Mouse (Mus musculus): ENCODE measurements around the gene Tmem221. TPM values are rescaled to one million over a fixed set of nuclear protein-coding genes. Genes with fewer than 3 reads are reported as not detected.
A peak's percentile ranks its signal among the peaks of the same experiment; 100 is the strongest.

The Tmem221 gene
- polyA plus RNA-seq, 1 experiment, result 15.9 TPM

DNA sequence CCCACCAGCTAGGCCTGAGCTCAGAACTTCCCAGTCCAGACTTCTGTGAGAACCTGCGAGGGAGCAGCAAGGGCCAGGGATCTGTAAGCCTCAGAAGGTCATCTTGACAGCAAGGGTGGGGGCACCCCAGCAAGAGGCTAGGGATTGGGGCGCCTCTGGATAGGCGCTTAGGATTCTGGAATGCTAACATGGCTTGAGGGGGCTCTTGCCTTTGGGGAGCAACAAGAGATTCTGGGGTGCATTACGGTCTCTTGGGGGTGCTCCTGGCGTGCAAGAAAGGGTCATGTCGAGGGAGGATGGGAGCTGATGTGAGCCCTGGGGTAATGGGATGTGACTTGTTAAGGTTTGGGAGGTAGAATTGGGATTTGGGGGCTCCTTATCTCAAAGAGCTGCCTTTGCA lies 10.3 kb upstream of the Tmem221 start:
- peak overlapping the region; percentile 62 for H3K4me3 ChIP-seq (ENCODE audit: insufficient read depth, low read length)
- H3K27ac ChIP-seq (ENCODE audit: insufficient read depth, low read depth, low read length), result peak overlapping the region; percentile 52
- no peak for TF ChIP-seq POLR2A (IDR thresholded peaks at IDR 0.05; ENCODE audit: borderline replicate concordance, low read depth, low read length)
- TF ChIP-seq CTCF (IDR thresholded peaks at IDR 0.05; ENCODE audit: low read depth, low read length), result no peak
- H3K4me1 ChIP-seq (ENCODE audit: control insufficient read depth, insufficient read depth, low read length), result peaks cover 29% of the 10 kb centered on the region

DNA sequence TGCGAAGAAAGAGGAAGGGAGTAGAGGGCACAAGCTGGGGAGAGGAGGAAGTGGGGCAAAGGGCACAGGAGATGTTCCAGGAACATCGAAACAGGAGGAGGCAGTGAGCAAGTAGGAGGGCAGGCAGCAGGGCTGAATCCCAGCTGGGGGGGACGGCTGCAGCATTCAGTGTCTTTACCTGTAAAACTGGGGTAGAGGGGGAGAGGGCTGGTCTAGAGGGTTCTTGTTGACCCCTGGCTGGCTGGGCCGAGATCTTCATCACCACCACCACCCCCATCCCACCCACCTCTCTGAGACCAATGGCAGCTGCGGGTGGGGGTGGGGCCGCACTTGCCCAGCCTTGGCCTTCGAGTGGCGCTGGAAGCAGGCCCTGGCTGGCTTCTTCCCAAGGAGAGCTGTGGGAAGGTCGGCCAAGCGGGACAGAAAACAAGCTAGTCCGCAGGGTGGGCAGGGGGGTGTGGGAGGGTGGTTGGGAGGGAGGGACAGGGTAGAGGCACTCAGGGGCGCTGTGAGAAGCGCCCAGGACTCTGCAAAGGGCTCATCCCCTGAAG lies 9.8 kb upstream of the Tmem221 start, which contains the start of gene Slc27a1:
Gene Slc27a1 (plus strand): TSS at position 496 of the 551 bp plus-strand sequence.
- Histone ChIP-seq H3K4me3 (ENCODE audit: insufficient read depth, low read length) (peak within 1 kb of the TSS; percentile 62), H3K4me1 (ENCODE audit: control insufficient read depth, insufficient read depth, low read length) (peaks cover 29% of the 10 kb centered on the region), H3K27ac (ENCODE audit: insufficient read depth, low read depth, low read length) (peak within 1 kb of the TSS; percentile 82)
- TF ChIP-seq POLR2A (IDR thresholded peaks at IDR 0.05; ENCODE audit: borderline replicate concordance, low read depth, low read length) (no peak), CTCF (IDR thresholded peaks at IDR 0.05; ENCODE audit: low read depth, low read length) (no peak; the same call in 1 of the 2 replicates)

DNA sequence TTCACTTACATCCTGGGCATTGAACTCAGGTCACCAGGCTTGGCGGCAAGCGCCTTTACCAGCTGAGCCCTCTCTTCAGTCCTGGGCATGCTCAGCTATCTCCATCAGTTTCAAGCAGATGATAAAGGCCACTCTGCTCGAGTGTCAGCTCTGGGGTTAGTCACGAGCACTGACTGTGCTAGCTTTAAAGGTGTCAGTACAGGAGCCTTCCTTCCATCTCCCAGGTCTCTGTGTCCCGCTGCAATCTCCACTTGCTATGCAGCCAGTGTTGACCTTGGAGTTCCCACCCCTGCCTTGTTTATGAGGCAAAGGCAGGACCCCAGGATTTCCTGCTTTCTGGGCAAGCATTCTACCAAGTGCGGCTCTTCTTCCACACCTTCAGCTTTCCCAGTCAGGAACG lies 8.9 kb upstream of the Tmem221 start:
- H3K27ac ChIP-seq (ENCODE audit: insufficient read depth, low read depth, low read length), result peak overlapping the region; percentile 82

DNA sequence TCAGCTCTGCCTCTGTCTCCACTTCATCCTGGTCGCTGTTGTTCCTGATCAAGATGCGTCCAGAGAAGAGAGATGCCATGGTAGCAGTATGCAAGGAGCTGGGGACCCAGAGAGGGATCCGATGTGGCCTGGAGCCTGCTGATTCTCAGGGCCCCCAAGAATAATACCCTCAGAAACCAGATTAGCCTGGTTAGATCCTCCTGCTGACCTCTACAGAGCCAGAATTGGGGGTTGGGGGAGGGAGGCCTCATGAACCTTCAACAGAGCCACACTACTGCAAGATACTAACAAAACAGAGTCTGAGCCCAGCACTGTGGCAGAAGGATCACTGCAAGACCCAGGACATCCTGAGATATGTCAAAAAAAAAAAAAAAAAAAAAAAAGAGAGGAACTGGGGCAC lies 7.8 kb upstream of the Tmem221 start, which contains the start of gene Nxnl1:
Gene Nxnl1 (minus strand): TSS at position 101 of the 400 bp plus-strand sequence.
- Histone ChIP-seq H3K27ac (ENCODE audit: insufficient read depth, low read depth, low read length) (peak within 1 kb of the TSS; percentile 82; the same call in 1 of the 2 replicates), H3K4me3 (ENCODE audit: insufficient read depth, low read length) (no peak within 1 kb of the TSS)

More for the DNA sequence above, 8.9 kb upstream of the Tmem221 start:
- TF ChIP-seq POLR2A (IDR thresholded peaks at IDR 0.05; ENCODE audit: borderline replicate concordance, low read depth, low read length) (no peak), CTCF (IDR thresholded peaks at IDR 0.05; ENCODE audit: low read depth, low read length) (no peak)
- H3K4me1 ChIP-seq (ENCODE audit: control insufficient read depth, insufficient read depth, low read length), result peaks cover 29% of the 10 kb centered on the region
- no peak overlapping the region for H3K4me3 ChIP-seq (ENCODE audit: insufficient read depth, low read length)

DNA sequence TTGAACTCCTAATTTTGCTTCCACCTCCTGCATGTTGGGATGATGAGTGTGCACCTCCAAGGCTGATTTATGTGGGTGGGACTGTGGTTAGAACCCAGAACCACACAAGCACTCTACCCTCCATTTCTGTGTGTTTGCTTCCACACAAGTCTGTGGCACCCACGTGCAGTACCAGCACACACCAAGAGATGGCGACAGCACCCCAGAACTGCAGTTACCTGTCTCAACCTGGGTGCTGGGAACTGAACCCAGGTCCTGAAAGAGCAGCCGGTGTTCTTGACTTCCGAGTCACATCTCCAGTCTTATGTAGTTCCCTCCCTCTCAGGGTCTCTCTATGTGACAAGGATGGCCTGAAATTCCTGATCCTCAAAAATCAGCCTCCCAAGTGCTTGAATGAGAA lies 5.3 kb upstream of the Tmem221 start:
- TF ChIP-seq CTCF (IDR thresholded peaks at IDR 0.05; ENCODE audit: low read depth, low read length) (no peak), POLR2A (IDR thresholded peaks at IDR 0.05; ENCODE audit: borderline replicate concordance, low read depth, low read length) (no peak)
- Histone ChIP-seq H3K4me1 (ENCODE audit: control insufficient read depth, insufficient read depth, low read length) (peaks cover 20% of the 10 kb centered on the region), H3K27ac (ENCODE audit: insufficient read depth, low read depth, low read length) (no peak overlapping the region), H3K4me3 (ENCODE audit: insufficient read depth, low read length) (no peak overlapping the region)

More for the DNA sequence above, 7.8 kb upstream of the Tmem221 start, which contains the start of gene Nxnl1:
- peaks cover 29% of the 10 kb centered on the region for H3K4me1 ChIP-seq (ENCODE audit: control insufficient read depth, insufficient read depth, low read length)
- TF ChIP-seq CTCF (IDR thresholded peaks at IDR 0.05; ENCODE audit: low read depth, low read length), result no peak
- TF ChIP-seq POLR2A (IDR thresholded peaks at IDR 0.05; ENCODE audit: borderline replicate concordance, low read depth, low read length), result no peak

DNA sequence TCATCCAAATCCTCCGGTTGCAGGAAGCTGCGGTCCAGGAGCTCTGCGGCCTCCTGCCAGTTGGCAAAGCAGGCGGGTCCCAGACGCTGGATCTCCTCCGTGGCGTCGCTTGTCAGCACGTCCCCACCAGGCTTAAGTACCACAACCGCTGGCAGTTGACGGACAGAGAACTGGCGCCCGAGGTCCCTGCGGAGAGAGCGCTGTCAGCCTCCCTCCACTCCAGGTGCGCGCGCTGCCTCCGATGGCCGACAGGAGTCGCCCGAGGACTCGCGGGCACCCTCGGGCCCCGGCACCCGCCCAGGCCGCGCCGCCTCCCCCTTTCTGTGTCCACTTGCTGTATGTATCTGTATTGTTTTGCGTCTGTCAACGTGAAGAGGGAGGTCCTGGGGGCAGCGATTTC lies 4.1 kb upstream of the Tmem221 start:
- no peak overlapping the region for H3K27ac ChIP-seq (ENCODE audit: insufficient read depth, low read depth, low read length)
- TF ChIP-seq POLR2A (IDR thresholded peaks at IDR 0.05; ENCODE audit: borderline replicate concordance, low read depth, low read length), result no peak
- peak; percentile 53; the same call in 1 of the 2 replicates for TF ChIP-seq CTCF (IDR thresholded peaks at IDR 0.05; ENCODE audit: low read depth, low read length)
- peak overlapping the region; percentile 20; the same call in 1 of the 2 replicates for H3K4me3 ChIP-seq (ENCODE audit: insufficient read depth, low read length)
- H3K4me1 ChIP-seq (ENCODE audit: control insufficient read depth, insufficient read depth, low read length), result peaks cover 16% of the 10 kb centered on the region

DNA sequence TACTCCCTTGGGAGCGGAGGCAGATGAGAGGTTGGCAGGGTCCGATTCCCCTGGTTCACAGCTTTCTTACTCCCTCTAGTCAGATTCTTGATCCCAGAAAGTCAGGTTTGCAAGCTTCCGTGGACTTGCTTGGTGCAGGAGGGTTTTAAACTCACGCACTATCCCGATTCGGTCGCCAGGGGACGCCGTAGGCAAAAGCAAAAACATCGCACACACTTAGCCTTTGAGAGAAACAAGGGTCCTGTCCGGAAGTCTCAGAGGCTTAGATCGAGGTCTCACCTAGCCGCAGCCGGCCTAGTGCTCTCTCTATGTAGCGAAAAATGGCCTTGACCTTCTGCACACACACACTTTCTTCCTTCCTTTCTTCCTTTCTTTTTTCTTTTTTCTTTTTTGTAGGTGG lies 2.7 kb upstream of the Tmem221 start:
- TF ChIP-seq CTCF (IDR thresholded peaks at IDR 0.05; ENCODE audit: low read depth, low read length) (peak; percentile 98), POLR2A (IDR thresholded peaks at IDR 0.05; ENCODE audit: borderline replicate concordance, low read depth, low read length) (no peak)
- Histone ChIP-seq H3K4me3 (ENCODE audit: insufficient read depth, low read length) (no peak overlapping the region), H3K27ac (ENCODE audit: insufficient read depth, low read depth, low read length) (no peak overlapping the region), H3K4me1 (ENCODE audit: control insufficient read depth, insufficient read depth, low read length) (peaks cover 6% of the 10 kb centered on the region)

DNA sequence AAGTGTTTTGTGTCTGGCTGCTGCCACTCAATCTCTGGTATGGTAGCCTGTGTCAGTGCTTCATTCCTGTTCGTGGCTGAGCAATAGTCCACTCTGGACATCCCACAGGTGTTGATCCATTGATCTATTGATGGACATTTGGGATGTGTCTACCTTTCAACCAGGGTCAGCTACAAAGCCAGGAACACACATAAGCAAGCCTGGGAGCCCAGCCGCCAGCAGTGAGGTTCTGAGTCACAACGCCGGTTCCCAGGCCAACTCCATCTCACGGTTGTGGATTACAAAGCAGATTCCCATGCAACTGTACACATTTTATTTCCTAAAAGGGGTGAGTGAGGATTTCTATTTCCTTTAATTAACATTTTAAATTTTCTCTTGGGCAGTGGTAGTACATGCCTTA lies 2.1 kb upstream of the Tmem221 start:
- Histone ChIP-seq H3K4me1 (ENCODE audit: control insufficient read depth, insufficient read depth, low read length) (peaks cover 6% of the 10 kb centered on the region), H3K27ac (ENCODE audit: insufficient read depth, low read depth, low read length) (no peak overlapping the region), H3K4me3 (ENCODE audit: insufficient read depth, low read length) (no peak overlapping the region)
- TF ChIP-seq CTCF (IDR thresholded peaks at IDR 0.05; ENCODE audit: low read depth, low read length) (no peak), POLR2A (IDR thresholded peaks at IDR 0.05; ENCODE audit: borderline replicate concordance, low read depth, low read length) (no peak)

DNA sequence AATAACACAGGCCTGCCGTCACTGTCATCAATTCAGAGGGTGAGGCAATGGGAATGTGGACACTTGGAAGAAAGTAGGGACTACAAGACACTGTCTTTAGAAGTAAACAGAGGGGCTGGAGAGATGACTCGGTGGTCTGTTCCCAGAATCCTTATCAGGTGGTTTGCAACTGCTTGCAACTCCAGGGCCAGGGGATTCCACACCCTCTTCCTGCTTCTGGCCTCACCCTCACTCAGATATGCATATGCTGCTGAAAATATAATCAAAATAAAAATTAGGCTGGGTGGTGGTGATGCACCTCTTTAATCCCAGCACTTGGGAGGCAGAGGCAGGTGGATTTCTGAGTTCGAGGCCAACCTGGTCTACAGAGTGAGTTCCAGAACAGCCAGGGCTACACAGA lies 1.4 kb upstream of the Tmem221 start:
- peaks cover 6% of the 10 kb centered on the region for H3K4me1 ChIP-seq (ENCODE audit: control insufficient read depth, insufficient read depth, low read length)
- no peak overlapping the region for H3K4me3 ChIP-seq (ENCODE audit: insufficient read depth, low read length)
- H3K27ac ChIP-seq (ENCODE audit: insufficient read depth, low read depth, low read length), result no peak overlapping the region
- TF ChIP-seq POLR2A (IDR thresholded peaks at IDR 0.05; ENCODE audit: borderline replicate concordance, low read depth, low read length) (no peak), CTCF (IDR thresholded peaks at IDR 0.05; ENCODE audit: low read depth, low read length) (no peak)

DNA sequence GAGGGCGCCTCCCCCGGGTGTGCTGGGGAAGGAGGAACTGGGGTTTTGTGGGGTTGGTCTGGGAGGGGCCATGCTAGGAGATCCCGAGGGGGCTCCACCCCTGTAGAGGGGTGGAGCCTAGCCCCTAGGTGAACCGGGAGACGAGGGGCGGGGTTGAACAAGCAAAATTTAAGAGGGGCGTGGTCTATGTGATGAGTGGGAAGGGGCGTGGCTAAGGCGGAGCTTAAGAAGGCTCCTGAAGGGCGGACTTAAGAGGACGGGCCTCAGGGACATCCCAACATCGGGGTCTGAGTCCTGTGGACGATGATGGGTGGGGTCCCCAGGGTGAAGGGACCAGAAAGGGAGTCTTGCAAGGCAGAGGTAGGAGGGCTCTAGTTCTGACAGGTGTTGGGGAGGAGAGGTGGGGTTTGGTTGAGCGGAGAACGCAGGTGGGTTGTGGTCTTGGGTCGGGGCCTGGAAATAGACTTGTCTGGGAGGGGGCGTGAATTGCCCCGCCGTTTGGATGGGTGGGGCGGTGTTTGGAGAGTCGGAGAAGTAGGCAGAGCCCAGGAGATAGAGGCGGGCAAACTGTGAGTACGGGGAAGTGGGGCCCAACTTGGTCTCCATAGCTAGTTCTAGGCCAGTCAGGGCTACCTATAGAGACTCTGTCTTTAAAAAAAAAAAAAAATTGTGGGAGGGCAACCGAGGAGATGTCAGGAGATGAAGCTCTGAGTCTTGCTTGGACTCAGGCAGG lies 453 bp upstream of the Tmem221 start:
- Histone ChIP-seq H3K27ac (ENCODE audit: insufficient read depth, low read depth, low read length) (no peak overlapping the region), H3K4me1 (ENCODE audit: control insufficient read depth, insufficient read depth, low read length) (peaks cover 6% of the 10 kb centered on the region), H3K4me3 (ENCODE audit: insufficient read depth, low read length) (peak overlapping the region; percentile 71)
- TF ChIP-seq CTCF (IDR thresholded peaks at IDR 0.05; ENCODE audit: low read depth, low read length), result no peak
- no peak for TF ChIP-seq POLR2A (IDR thresholded peaks at IDR 0.05; ENCODE audit: borderline replicate concordance, low read depth, low read length)
